Mouse (Mus musculus) brain, adult 2 months (tissue): ENCODE measurements around the gene Hps6.
"Not testable (repeated sequence)": the region's sequence is repeated elsewhere in the genome, so short reads cannot be mapped to it uniquely, and the experiment has no call there.

Experiments used
- DNase-seq: peaks from one replicate; pipeline ENCODE4 v3.0.0; 2011; ENCODE audit warnings: low read depth, low spot score

Gene Hps6

GRCm38 (mm10) chr19:46003371-46004226 is at the start of gene Hps6:
TSS of gene Hps6 (plus strand) at chr19:46003508.
- peak; percentile 88 for DNase-seq

GRCm38 (mm10) chr19:45956736-45957135 is 46.6 kb upstream of the Hps6 start:
- peak; percentile 89 for DNase-seq

GRCm38 (mm10) chr19:45960770-45961169 is 42.5 kb upstream of the Hps6 start:
- DNase-seq = peak; percentile 6

DNA sequence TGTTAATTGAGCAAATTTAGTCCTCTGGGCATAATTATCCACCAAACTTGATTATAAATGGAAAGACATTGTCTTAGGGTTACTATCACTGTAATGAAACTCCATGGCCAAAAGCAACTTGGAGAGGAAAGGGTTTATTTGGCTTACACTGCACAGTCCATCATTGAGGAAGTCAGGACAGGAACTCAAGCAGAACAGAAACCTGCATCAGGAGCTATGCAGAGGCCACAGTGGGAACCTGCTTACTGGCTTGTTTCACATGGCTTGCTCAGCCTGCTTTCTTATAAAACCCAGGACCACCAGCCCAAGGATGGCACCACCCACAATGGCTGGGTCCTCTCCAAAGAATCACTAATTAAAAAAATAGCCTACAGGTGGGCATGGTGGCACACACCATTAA is 18.9 kb upstream of the Hps6 start:
- no peak for DNase-seq

DNA sequence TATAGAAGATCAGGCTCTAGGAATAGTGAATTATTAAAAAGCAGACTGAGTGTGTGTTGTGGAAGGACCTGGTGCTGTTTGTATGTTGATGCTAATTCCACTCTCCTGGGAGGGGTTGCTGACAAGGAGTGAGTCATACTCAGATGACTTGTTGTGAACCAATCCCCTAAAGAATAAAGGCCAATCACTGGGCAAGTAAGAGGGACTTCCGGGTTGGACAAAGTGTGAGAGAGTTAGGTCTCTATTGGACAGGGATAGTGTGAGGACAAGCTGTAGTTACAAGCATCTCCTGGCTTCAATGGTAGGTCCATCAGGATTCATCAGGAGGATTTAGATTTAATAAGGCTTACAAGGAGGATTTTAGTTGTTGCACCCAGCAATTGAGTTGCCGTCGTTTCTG is 15.1 kb upstream of the Hps6 start:
- no peak for DNase-seq

DNA sequence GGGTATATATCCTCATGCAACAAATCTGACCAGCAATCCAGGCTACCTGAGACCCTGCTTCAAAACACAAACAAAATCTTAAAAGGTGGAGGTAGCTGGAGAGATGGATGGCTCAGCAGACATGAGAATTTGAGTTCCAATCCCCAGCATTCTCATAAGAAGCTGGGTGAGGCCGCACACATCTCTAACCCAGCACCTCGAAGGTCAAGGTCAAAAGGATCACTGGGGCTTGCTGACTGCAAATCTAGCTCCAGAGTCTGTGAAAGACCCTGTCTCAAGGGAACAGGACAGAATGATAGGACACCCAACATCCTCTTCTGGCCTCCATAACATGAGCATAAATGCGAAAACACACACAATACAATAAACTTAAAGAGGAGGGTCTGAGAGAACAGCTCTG is 12.1 kb upstream of the Hps6 start:
- DNase-seq = no peak

GRCm38 (mm10) chr19:45993441-45993840 is 9.9 kb upstream of the Hps6 start:
- not testable (repeated sequence) for DNase-seq

GRCm38 (mm10) chr19:45993981-45994737 is 9.1 kb upstream of the Hps6 start:
- DNase-seq = no peak

DNA sequence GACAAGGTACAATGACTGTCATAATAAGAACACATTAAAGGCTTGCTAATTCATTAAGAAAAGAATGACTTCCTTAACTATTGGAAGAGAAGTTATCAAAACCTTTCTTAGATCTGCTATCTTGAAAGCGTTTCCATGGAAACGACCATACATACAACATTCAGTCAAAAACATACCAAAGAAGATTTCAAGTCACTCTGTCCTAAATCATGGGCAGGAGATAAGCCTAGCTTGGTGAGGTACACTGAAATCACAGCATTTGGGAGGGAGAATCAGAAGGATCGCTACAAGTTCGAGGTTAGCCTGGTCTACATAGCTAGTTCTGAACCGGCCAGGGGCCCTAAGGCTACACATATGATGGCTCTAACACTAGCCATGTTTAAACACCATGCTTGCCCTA is 5.9 kb upstream of the Hps6 start:
- DNase-seq = no peak

DNA sequence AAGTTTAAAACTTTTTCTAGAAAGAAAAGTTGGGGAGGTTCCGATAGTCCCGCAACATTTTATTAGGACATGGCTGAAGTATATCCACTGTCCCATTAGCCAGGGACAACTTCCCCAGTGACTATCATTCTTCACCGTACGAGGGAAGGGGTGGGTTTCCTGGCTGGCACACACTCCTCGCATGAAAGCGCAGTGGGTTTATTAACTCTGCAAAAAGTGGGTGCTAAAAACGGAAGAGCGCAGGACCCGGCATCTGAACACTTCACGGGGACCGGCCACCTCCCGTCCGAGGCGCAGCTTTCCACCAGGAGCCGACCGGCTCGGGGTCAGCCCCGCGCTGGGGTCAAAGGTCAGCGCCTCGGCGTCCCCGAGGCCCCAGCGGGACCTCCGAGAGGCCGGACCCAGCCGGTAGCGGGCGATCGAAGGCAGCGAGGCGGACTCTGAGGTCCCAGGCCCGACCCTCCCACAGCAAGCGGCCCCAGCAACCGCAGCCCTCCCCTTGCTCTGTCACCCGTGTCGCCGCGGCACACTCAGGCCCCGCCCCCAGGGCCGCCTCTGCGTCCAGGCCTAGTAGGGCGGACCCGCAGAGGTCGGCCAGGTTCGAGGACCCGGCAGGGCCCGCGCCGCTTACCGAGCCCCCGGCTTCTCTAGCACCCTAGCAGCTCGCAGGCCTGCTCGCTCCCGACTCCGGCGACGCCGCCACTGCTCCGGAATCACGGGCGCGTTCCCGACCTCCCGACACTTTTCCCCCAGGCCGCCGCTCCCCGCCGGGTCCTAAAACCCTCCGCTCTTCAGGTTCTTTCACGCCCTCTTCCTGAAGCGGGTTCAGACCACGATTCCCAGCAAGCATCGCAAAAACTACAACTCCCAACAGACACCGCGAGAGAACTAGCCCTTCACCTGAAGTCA is 5.3 kb upstream of the Hps6 start, which contains the start of gene Armh3:
Gene Armh3, minus strand, starts transcription at position 704 of the 909 bp plus-strand sequence.
- peak; percentile 99 for DNase-seq

GRCm38 (mm10) chr19:45998694-45999217 is 4.6 kb upstream of the Hps6 start:
- DNase-seq = no peak

DNA sequence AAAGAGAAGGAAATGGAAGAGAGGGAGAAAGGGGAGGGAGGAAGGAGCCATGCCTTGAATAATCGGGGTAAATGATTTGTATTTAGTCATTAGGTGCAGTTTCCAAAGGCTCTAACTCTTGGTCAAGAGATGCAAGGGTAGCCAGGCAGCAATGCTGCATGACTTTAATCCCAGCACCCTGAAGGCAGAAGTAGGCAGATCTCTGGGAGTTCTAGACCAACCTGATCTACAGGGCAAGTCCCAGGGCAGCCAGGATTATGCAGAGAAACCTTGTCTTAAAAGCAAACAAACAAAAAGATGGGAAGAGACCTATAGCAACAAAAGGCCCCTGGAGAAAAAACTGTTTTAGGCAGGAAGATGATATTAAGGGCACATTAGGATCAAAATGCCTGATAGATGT is 3.9 kb upstream of the Hps6 start:
- DNase-seq = no peak

DNA sequence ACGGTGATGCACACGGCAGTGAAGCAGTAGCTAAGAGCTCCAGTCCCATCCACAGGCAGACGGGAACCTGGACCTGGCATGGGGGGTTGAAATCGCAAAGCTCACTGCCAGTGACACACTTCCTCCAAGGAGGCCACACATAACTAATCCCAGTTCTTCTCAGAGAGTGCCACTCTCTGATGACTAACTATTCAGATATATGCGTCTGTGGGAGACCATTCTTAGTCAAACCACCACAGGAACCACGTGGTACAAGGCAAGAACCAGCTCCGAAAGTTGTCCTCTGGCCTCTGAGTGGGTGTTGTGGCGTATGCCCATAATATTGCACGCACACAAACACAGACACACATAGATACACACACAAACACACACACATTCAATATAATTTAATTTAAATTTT is 1.0 kb upstream of the Hps6 start:
- DNase-seq = no peak

DNA sequence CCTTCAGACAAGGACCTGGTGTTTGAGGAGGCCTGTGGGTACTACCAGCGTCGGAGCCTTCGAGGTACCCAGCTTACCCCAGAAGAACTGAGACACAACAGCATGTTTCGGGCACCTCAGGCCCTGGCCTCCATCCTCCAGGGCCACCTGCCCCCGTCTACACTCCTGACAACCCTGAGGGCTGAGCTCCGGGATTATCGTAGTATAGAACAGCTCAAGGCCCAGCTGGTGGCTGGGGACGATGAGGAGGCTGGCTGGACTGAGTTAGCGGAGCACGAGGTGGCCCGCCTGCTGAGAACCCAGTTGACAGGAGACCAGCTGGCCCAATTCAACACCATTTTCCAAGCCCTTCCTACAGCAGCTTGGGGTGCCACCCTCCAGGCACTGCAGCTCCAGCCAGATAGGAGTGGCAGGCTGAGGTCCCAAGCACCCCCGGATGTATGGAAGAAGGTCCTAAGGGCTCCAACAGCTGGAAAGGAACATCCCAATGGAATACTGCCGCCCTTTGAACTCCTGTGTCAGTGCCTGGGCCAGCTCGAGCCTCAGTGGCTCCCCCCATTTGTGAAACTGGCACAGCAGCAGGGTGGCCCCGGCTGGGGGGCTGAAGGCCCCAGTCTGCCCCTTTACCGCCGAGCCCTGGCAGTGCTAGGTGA is 1.6 kb downstream of the Hps6 start:
- no peak for DNase-seq

GRCm38 (mm10) chr19:46005680-46006079 is 2.4 kb downstream of the Hps6 start:
- no peak for DNase-seq

GRCm38 (mm10) chr19:46014572-46015178 is 11.4 kb downstream of the Hps6 start:
- peak; percentile 94 for DNase-seq

- no peak for DNase-seq
Observed at GRCm38 (mm10) chr19:46016023-46016422, 12.7 kb downstream of the Hps6 start.

GRCm38 (mm10) chr19:46024959-46025358 is 21.7 kb downstream of the Hps6 start:
- DNase-seq = no peak

DNA sequence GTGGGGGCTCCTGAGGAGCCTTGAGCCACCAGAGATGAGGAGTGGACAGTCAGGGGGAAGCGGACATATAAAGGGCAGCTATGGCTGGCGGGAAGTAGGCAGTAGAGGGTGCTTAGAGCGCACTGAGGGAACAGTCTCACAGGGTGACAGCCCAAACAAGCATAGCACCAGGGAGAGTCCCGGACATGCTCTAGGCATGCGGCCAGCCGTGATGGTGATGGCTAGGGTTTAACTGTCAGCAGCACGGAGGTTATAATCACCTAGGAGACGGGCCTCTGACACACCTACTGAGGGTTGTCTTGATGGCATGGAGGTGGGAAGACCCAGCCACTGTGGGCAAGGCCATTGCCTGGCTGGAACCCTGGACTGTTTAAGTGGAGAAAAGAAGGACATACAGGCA is 23.3 kb downstream of the Hps6 start:
- DNase-seq = no peak

DNA sequence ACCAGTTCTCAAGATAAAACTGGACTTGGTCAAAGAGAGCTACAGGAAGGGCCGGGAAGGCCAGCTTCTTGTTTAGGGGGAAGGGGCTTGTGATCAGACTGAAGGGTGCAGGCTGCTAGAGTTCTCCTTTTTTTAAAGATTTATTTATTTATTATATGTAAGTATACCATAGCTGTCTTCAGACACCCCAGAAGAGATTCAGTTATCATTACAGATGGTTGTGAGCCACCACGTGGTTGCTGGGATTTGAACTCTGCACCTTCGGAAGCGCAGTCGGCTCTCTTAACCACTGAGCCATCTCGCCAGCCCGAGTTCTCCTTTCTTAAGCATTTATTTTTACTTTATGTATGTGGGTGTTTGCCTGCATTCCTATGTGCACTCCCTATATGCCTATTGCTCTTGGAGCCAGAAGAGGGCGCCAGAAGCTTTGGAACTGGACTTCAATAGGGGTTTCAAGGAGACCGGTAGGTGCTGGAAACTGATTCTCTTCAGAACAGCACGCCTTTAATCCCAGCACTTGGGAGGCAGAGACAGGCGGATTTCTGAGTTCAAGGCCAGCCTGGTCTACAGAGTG is 25.5 kb downstream of the Hps6 start:
- DNase-seq = no peak
